Mouse (Mus musculus) forebrain, embryonic 10.5 days (tissue): ENCODE measurements around the gene Kncn. TPM values are rescaled to one million over a fixed set of nuclear protein-coding genes. Genes with fewer than 3 reads are reported as not detected.

Experiments used
- DNase-seq: peaks from one replicate; pipeline ENCODE4 v3.0.0-alpha.2; 2017; ENCODE audit warnings: low spot score; ENCODE audit errors: extremely low spot score
- H3K27ac ChIP-seq: fragments of 300-500 bp; sonication (generic); 2 replicates; pipeline ENCODE4 v1.5.1; 2016; ENCODE audit warnings: mild to moderate bottlenecking
- H3K27me3 ChIP-seq: fragments of 300-500 bp; sonication (generic); 2 replicates; pipeline ENCODE4 v1.6.1; 2016; ENCODE audit warnings: mild to moderate bottlenecking; ENCODE audit not compliant: poor library complexity, severe bottlenecking
- H3K36me3 ChIP-seq: fragments of 300-500 bp; sonication (generic); replicated peaks from 2 replicates; pipeline ENCODE4 v1.6.1; 2016; ENCODE audit warnings: mild to moderate bottlenecking, moderate library complexity
- H3K4me1 ChIP-seq: fragments of 300-500 bp; sonication (generic); 2 replicates; pipeline ENCODE4 v1.6.1; 2016
- H3K4me3 ChIP-seq: fragments of 300-500 bp; sonication (generic); 2 replicates; pipeline ENCODE4 v1.5.1; 2016; ENCODE audit warnings: mild to moderate bottlenecking, moderate library complexity
- H3K9me3 ChIP-seq: fragments of 300-500 bp; sonication (generic); 2 replicates; pipeline ENCODE4 v1.6.1; 2016; ENCODE audit warnings: mild to moderate bottlenecking, moderate library complexity
- WGBS: fragments of 180-500 bp; shearing (Covaris S2); methylation state at CpG from one replicate; pipeline ENCODE4 v1.1.7; 2016; 5-methylcytosine and 5-hydroxymethylcytosine counted together
- polyA plus RNA-seq: library from polyadenylated mRNA; unstranded; fragments of >200 nt; fragmentation: Nextera tagmentation; extraction: Ambion mirVana; gene quantifications from 2 replicates; pipeline ENCODE4 v1.2.1, GENCODE M21; 2016

The Kncn gene
- polyA plus RNA-seq, 1 experiment from 2014 or later, result not detected

GRCm38 (mm10) chr4:115851569-115851968, 32.6 kb upstream of the Kncn start:
- no peaks in the 10 kb centered on the region for H3K9me3 ChIP-seq
- H3K4me1 ChIP-seq, result peaks cover 35% of the 10 kb centered on the region
- 86% methylated on average over 6 of the region's 6 CpGs for WGBS
- DNase-seq, result no peak
- peaks cover 49% of the 10 kb centered on the region for H3K36me3 ChIP-seq
- no peak overlapping the region for H3K27ac ChIP-seq
- no peaks in the 10 kb centered on the region for H3K27me3 ChIP-seq
- H3K4me3 ChIP-seq, result no peak overlapping the region

- Histone ChIP-seq H3K27me3 (no peaks in the 10 kb centered on the region), H3K4me3 (no peak overlapping the region), H3K36me3 (peaks cover 66% of the 10 kb centered on the region), H3K4me1 (peaks cover 31% of the 10 kb centered on the region), H3K27ac (peak overlapping the region; percentile 41; the same call in 1 of the 2 replicates), H3K9me3 (no peaks in the 10 kb centered on the region)
- WGBS, result 61% methylated on average over 6 of the region's 6 CpGs
- DNase-seq, result no peak
Measured at GRCm38 (mm10) chr4:115855100-115855499, 29.1 kb upstream of the Kncn start.

- Histone ChIP-seq H3K4me1 (peaks cover 31% of the 10 kb centered on the region), H3K4me3 (no peak overlapping the region), H3K9me3 (no peaks in the 10 kb centered on the region), H3K27me3 (no peaks in the 10 kb centered on the region), H3K36me3 (peaks cover 66% of the 10 kb centered on the region), H3K27ac (no peak overlapping the region)
- WGBS, result 65% methylated on average over 4 of the region's 4 CpGs
- no peak for DNase-seq
Measured at GRCm38 (mm10) chr4:115855609-115856008, 28.6 kb upstream of the Kncn start.

GRCm38 (mm10) chr4:115856282-115856681, 27.9 kb upstream of the Kncn start:
- no peak overlapping the region for H3K27ac ChIP-seq
- H3K4me1 ChIP-seq, result peaks cover 27% of the 10 kb centered on the region
- H3K4me3 ChIP-seq, result no peak overlapping the region
- H3K9me3 ChIP-seq, result no peaks in the 10 kb centered on the region
- WGBS, result 49% methylated on average over 4 of the region's 4 CpGs
- peaks cover 66% of the 10 kb centered on the region for H3K36me3 ChIP-seq
- H3K27me3 ChIP-seq, result no peaks in the 10 kb centered on the region
- DNase-seq, result no peak

GRCm38 (mm10) chr4:115857293-115857883, 26.8 kb upstream of the Kncn start:
- no peaks in the 10 kb centered on the region for H3K27me3 ChIP-seq
- no peaks in the 10 kb centered on the region for H3K9me3 ChIP-seq
- H3K4me1 ChIP-seq, result peaks cover 27% of the 10 kb centered on the region
- no peak overlapping the region for H3K4me3 ChIP-seq
- H3K27ac ChIP-seq, result no peak overlapping the region
- WGBS, result 90% methylated on average over 9 of the region's 9 CpGs
- peaks cover 65% of the 10 kb centered on the region for H3K36me3 ChIP-seq
- DNase-seq, result no peak

- 0 out of 2 replicates have a peak, but pooled peaks cover 2% of the 10 kb centered on the region for H3K27me3 ChIP-seq
- peaks cover 67% of the 10 kb centered on the region for H3K36me3 ChIP-seq
- H3K4me1 ChIP-seq, result peaks cover 13% of the 10 kb centered on the region
- WGBS, result 73% methylated on average over 7 of the region's 7 CpGs
- H3K27ac ChIP-seq, result peak overlapping the region; percentile 3; the same call in 1 of the 2 replicates
- H3K9me3 ChIP-seq, result no peaks in the 10 kb centered on the region
- no peak for DNase-seq
- H3K4me3 ChIP-seq, result no peak overlapping the region
Measured at GRCm38 (mm10) chr4:115863352-115863751, 20.8 kb upstream of the Kncn start.

- H3K9me3 ChIP-seq, result no peaks in the 10 kb centered on the region
- H3K27me3 ChIP-seq, result 0 out of 2 replicates have a peak, but pooled peaks cover 3% of the 10 kb centered on the region
- peaks cover 16% of the 10 kb centered on the region for H3K4me1 ChIP-seq
- 71% methylated on average over 10 of the region's 10 CpGs for WGBS
- DNase-seq, result no peak
- H3K27ac ChIP-seq, result peak overlapping the region; percentile 3; the same call in 1 of the 2 replicates
- no peak overlapping the region for H3K4me3 ChIP-seq
- H3K36me3 ChIP-seq, result peaks cover 64% of the 10 kb centered on the region
Measured at GRCm38 (mm10) chr4:115863880-115864279, 20.3 kb upstream of the Kncn start.

GRCm38 (mm10) chr4:115869512-115870210, 14.5 kb upstream of the Kncn start:
- peak overlapping the region; percentile 79 for H3K27ac ChIP-seq

GRCm38 (mm10) chr4:115873231-115873630, 11.0 kb upstream of the Kncn start:
- H3K27me3 ChIP-seq, result peaks cover 12% of the 10 kb centered on the region; the same call in 1 of the 2 replicates
- peaks cover 37% of the 10 kb centered on the region for H3K4me1 ChIP-seq
- H3K36me3 ChIP-seq, result peaks cover 53% of the 10 kb centered on the region
- 76% methylated on average over 3 of the region's 3 CpGs for WGBS
- H3K27ac ChIP-seq, result no peak overlapping the region
- no peak overlapping the region for H3K4me3 ChIP-seq
- DNase-seq, result no peak
- H3K9me3 ChIP-seq, result no peaks in the 10 kb centered on the region

More at GRCm38 (mm10) chr4:115869512-115870210, 14.5 kb upstream of the Kncn start:
- DNase-seq, result no peak
- 16% methylated on average over 16 of the region's 16 CpGs for WGBS
- no peak overlapping the region; the same call in 1 of the 2 replicates for H3K4me3 ChIP-seq
- peaks cover 21% of the 10 kb centered on the region for H3K4me1 ChIP-seq
- H3K36me3 ChIP-seq, result peaks cover 49% of the 10 kb centered on the region
- H3K9me3 ChIP-seq, result no peaks in the 10 kb centered on the region
- 0 out of 2 replicates have a peak, but pooled peaks cover 3% of the 10 kb centered on the region for H3K27me3 ChIP-seq

- Histone ChIP-seq H3K9me3 (no peaks in the 10 kb centered on the region), H3K36me3 (peaks cover 35% of the 10 kb centered on the region), H3K27ac (peak overlapping the region; percentile 86), H3K4me3 (peak overlapping the region; percentile 29), H3K4me1 (peaks cover 60% of the 10 kb centered on the region), H3K27me3 (peaks cover 32% of the 10 kb centered on the region)
- 2% methylated on average over 11 of the region's 11 CpGs for WGBS
- peak; percentile 74 for DNase-seq
Measured at GRCm38 (mm10) chr4:115878216-115878678, 6.0 kb upstream of the Kncn start.

GRCm38 (mm10) chr4:115878828-115879227, 5.4 kb upstream of the Kncn start:
- H3K4me1 ChIP-seq, result peaks cover 60% of the 10 kb centered on the region
- H3K27ac ChIP-seq, result peak overlapping the region; percentile 86
- peaks cover 38% of the 10 kb centered on the region for H3K27me3 ChIP-seq
- H3K36me3 ChIP-seq, result peaks cover 29% of the 10 kb centered on the region
- no peak for DNase-seq
- 41% methylated on average over 9 of the region's 9 CpGs for WGBS
- no peak overlapping the region for H3K4me3 ChIP-seq
- H3K9me3 ChIP-seq, result no peaks in the 10 kb centered on the region

GRCm38 (mm10) chr4:115881183-115881582, 3.0 kb upstream of the Kncn start:
- H3K36me3 ChIP-seq, result peaks cover 6% of the 10 kb centered on the region; the same call in 1 of the 2 replicates
- H3K9me3 ChIP-seq, result no peaks in the 10 kb centered on the region
- peaks cover 58% of the 10 kb centered on the region for H3K4me1 ChIP-seq
- H3K27me3 ChIP-seq, result peaks cover 50% of the 10 kb centered on the region
- no peak overlapping the region for H3K4me3 ChIP-seq
- H3K27ac ChIP-seq, result peak overlapping the region; percentile 86
- 7% methylated on average over 1 of the region's 1 CpGs for WGBS
- DNase-seq, result peak; percentile 46

- no peak overlapping the region for H3K27ac ChIP-seq
- 76% methylated on average over 4 of the region's 4 CpGs for WGBS
- peaks cover 54% of the 10 kb centered on the region for H3K4me1 ChIP-seq
- H3K27me3 ChIP-seq, result peaks cover 54% of the 10 kb centered on the region
- H3K4me3 ChIP-seq, result no peak overlapping the region
- no peak for DNase-seq
- H3K36me3 ChIP-seq, result no peaks in the 10 kb centered on the region
- no peaks in the 10 kb centered on the region for H3K9me3 ChIP-seq
Measured at GRCm38 (mm10) chr4:115882195-115882594, 2.0 kb upstream of the Kncn start.
